9 mouse cellular contexts compared by ENCODE assay signal in the genomic region with DNA sequence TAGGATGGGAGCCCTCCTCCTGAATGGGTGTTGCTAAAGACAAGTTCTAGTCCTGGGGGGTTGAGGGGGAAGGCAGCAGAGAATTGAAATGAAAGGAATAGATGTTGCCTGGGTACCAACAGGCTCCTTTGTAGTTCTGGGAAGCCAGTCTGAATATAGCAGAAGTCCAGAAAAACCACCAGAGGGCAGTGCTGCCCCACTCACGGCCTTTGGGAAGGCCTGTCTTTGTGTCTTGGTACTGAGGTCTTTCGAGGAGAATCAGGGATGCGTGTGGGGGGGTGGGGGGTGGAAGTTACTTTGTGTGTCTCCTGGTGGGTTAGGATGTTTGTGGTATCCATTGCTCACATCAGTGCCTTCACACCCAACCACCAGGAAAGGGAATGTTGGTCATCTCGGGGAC. TPM values are rescaled to one million over a fixed set of nuclear protein-coding genes. Genes with fewer than 3 reads are reported as not detected.
DNase-seq lines count a peak whose midpoint lies in the region; ATAC-seq lines count a peak whose summit lies in the region.
"Had no signal": no experiment of that assay in that cellular context is flagged by ENCODE, and none has a peak within 500 bp of the region (broad histone marks: within the 10 kb centered on the region; RNA-seq: fewer than 3 reads in every experiment).

No protein-coding gene starts in this region.

- peak; percentile 67 to 84 for DNase-seq in adrenal gland, adult (ENCODE audit: inconsistent age in 2 of 2, low spot score in 1 of 2)
- no peak for DNase-seq in adrenal gland, adult 8-10 months
- peak; percentile 66 for DNase-seq in Muller cell, postnatal 12 days (ENCODE audit: inconsistent ontology term)
- peak; percentile 22 for DNase-seq in cerebellum, adult 9-11 months
- DNase-seq in gastrocnemius, postnatal 25 days = peak; percentile 52
- DNase-seq in large intestine, adult 2 months (ENCODE audit: low read depth, low spot score) = peak; percentile 32
- peak; percentile 58 for DNase-seq in skeletal muscle tissue, adult 2 months (ENCODE audit: low read depth, low spot score)

- WGBS in large intestine, adult 2 months = 25% methylated on average over 4 of the region's 4 CpGs

- ATAC-seq in megakaryocyte progenitor cell, adult 5-6 weeks (replicated peaks; ENCODE audit: poor library complexity) = peak; percentile 88

RNA-seq across cellular contexts. Expression of a gene that starts 29.7 kb away (rescaled TPM):
- total RNA-seq in adrenal gland, adult 8-10 months (2022) = 1 to 10 TPM; 2.6 to 5.6 (median 4.0) TPM
- total RNA-seq in gastrocnemius, postnatal 25 days (2021) = 1 to 10 TPM; 1.9 to 2.7 TPM
- polyA plus RNA-seq in large intestine, adult 2 months (2012; rRNA removed) = 0.24 and 0.47 TPM in 2 replicates
- not detected in 2 replicates for total RNA-seq in megakaryocyte progenitor cell, adult 5-6 weeks (2015)
- total RNA-seq in megakaryocyte progenitor cell, adult 5-6 weeks (2017) = 0.04 TPM in 1 of 2 replicates, not detected in the other

RNA-seq across cellular contexts. Expression of a gene that starts 39.8 kb away (rescaled TPM):
- 100 to 1,000 TPM; 128 to 194 (median 170) TPM for total RNA-seq in adrenal gland, adult 8-10 months (2022)
- total RNA-seq in gastrocnemius, postnatal 25 days (2021) = 100 to 1,000 TPM; 390 to 396 TPM
- polyA plus RNA-seq in large intestine, adult 2 months (2012; rRNA removed) = 130 and 131 TPM in 2 replicates
- 85.0 and 100 TPM in 2 replicates for total RNA-seq in megakaryocyte progenitor cell, adult 5-6 weeks (2015)
- total RNA-seq in megakaryocyte progenitor cell, adult 5-6 weeks (2017) = 42.4 and 53.3 TPM in 2 replicates

RNA-seq across cellular contexts. Expression of a gene that starts 39.9 kb away (rescaled TPM):
- total RNA-seq in adrenal gland, adult 8-10 months (2022) = 1 to 10 TPM in 1 of 4 experiments, under 1 TPM in 3; 0.38 to 1.2 (median 0.57) TPM
- total RNA-seq in gastrocnemius, postnatal 25 days (2021) = not detected
- not detected in 2 replicates for polyA plus RNA-seq in large intestine, adult 2 months (2012; rRNA removed)
- not detected in 2 replicates for total RNA-seq in megakaryocyte progenitor cell, adult 5-6 weeks (2015)
- total RNA-seq in megakaryocyte progenitor cell, adult 5-6 weeks (2017) = not detected in 2 replicates
- polyA plus RNA-seq: liver, embryonic 16.5 days had no signal
